Mouse (Mus musculus): ENCODE data around the gene D430042O09Rik.

- TF ChIP-seq CTCF (conservative IDR thresholded peaks at IDR 0.05 in 1 of 2, IDR thresholded peaks at IDR 0.05 in 1 of 2; ENCODE audit: low read depth in 2 of 2, low read length in 2 of 2), result no peak
- TF ChIP-seq EP300 (IDR thresholded peaks at IDR 0.05; ENCODE audit: low read length), result no peak
- no peak for TF ChIP-seq KAT2A (IDR thresholded peaks at IDR 0.05; ENCODE audit: insufficient replicate concordance, low read length)
- no peak for TF ChIP-seq ZKSCAN1 (IDR thresholded peaks at IDR 0.05; ENCODE audit: borderline replicate concordance, low read depth, low read length)
- TF ChIP-seq USF2 (conservative IDR thresholded peaks at IDR 0.05; ENCODE audit: low read depth, low read length), result no peak
- no peak for TF ChIP-seq SIN3A (IDR thresholded peaks at IDR 0.05; ENCODE audit: low read length)
- TF ChIP-seq CHD1 (IDR thresholded peaks at IDR 0.05; ENCODE audit: low read depth, low read length), result no peak
- no peak for TF ChIP-seq POLR2A (IDR thresholded peaks at IDR 0.05; ENCODE audit: low read depth, low read length)
- no peak for TF ChIP-seq CHD2 (IDR thresholded peaks at IDR 0.05; ENCODE audit: low read length)
- no peak for TF ChIP-seq NELFE (IDR thresholded peaks at IDR 0.05; ENCODE audit: low read depth, low read length)
- no peak for TF ChIP-seq MXI1 (IDR thresholded peaks at IDR 0.05; ENCODE audit: low read depth, low read length)
- TF ChIP-seq MEF2A (IDR thresholded peaks at IDR 0.05; ENCODE audit: borderline replicate concordance, low read depth, low read length), result no peak
Observed at GRCm38 (mm10) chr7:125721033-125721432, 13.3 kb downstream of the D430042O09Rik start.
